Mouse (Mus musculus) MEL (cell line): ENCODE measurements at regions not wholly inside any gene's neighbourhood (a gene's known extent, or its start where the extent isn't known, plus 50 kb on each side); places are given as distances from the start of the nearest gene placed in this dataset.

Source experiments
- DNase-seq: peaks from one replicate; pipeline ENCODE4 v3.0.0; 2011; ENCODE audit warnings: low read depth, low spot score
- H3K27ac ChIP-seq: 2 replicates; pipeline ENCODE4 v1.5.1; 2012; ENCODE audit warnings: low read depth, mild to moderate bottlenecking, control low read depth, low read length, moderate library complexity; ENCODE audit not compliant: control insufficient read depth
- H3K27me3 ChIP-seq, 2 experiments: fragments of 150-350 bp in 1 of 2; sonication (generic) in 1 of 2; 2 replicates each; pipeline ENCODE4 v1.6.1; 2012; ENCODE audit warnings: low read length in 2 of 2, mild to moderate bottlenecking in 2 of 2, improper control_type of control experiment in 1 of 2, moderate library complexity in 1 of 2; ENCODE audit not compliant: insufficient read depth in 2 of 2, control insufficient read depth in 1 of 2
- H3K36me3 ChIP-seq, 2 experiments: 2 replicates each; pipeline ENCODE4 v1.6.1; 2012 to 2014; ENCODE audit warnings: low read length in 2 of 2, improper control_type of control experiment in 1 of 2, inconsistent platforms in 1 of 2, mild to moderate bottlenecking in 1 of 2; ENCODE audit not compliant: insufficient read depth in 2 of 2, control insufficient read depth in 1 of 2
- H3K4me1 ChIP-seq, 2 experiments: fragments of 150-350 bp in 1 of 2; sonication (generic) in 1 of 2; 2 replicates each; pipeline ENCODE4 v1.6.1; 2012; ENCODE audit warnings: low read length in 2 of 2, improper control_type of control experiment in 1 of 2, mild to moderate bottlenecking in 1 of 2; ENCODE audit not compliant: insufficient read depth in 2 of 2, control insufficient read depth in 1 of 2
- H3K4me3 ChIP-seq, 2 experiments: fragments of 150-350 bp in 1 of 2; sonication (generic) in 1 of 2; 2 replicates each; pipeline ENCODE4 v1.5.1; 2012; ENCODE audit warnings: low read depth in 2 of 2, low read length in 2 of 2, mild to moderate bottlenecking in 2 of 2, moderate library complexity in 2 of 2, control low read depth in 1 of 2, improper control_type of control experiment in 1 of 2; ENCODE audit not compliant: control insufficient read depth in 1 of 2, insufficient read depth in 1 of 2
- H3K79me2 ChIP-seq: 2 replicates; pipeline ENCODE4 v1.6.1; 2012; ENCODE audit warnings: mild to moderate bottlenecking, low read length, moderate library complexity; ENCODE audit not compliant: control insufficient read depth, poor library complexity, insufficient read depth
- H3K9ac ChIP-seq: 2 replicates; pipeline ENCODE4 v1.6.1; 2012; ENCODE audit warnings: low read depth, mild to moderate bottlenecking, control low read depth, low read length, moderate library complexity; ENCODE audit not compliant: control insufficient read depth, poor library complexity, severe bottlenecking
- H3K9me3 ChIP-seq: fragments of 150-350 bp; sonication (generic); replicated peaks from 2 replicates; pipeline ENCODE4 v1.6.1; 2012; ENCODE audit warnings: mild to moderate bottlenecking, low read length, improper control_type of control experiment, moderate library complexity; ENCODE audit not compliant: insufficient read depth
- BHLHE40 ChIP-seq: IDR thresholded peaks from 2 replicates; pipeline ENCODE4 v1.6.1; 2012; ENCODE audit warnings: low read depth, mild to moderate bottlenecking, inconsistent platforms, low read length, improper control_type of control experiment, borderline replicate concordance
- E2F4 ChIP-seq: IDR thresholded peaks from 2 replicates; pipeline ENCODE4 v1.6.1; 2011; ENCODE audit warnings: low read depth, low read length, improper control_type of control experiment, borderline replicate concordance
- EP300 ChIP-seq, 2 experiments: IDR thresholded peaks; 2 replicates each; pipeline ENCODE4 v1.6.1; 2011; ENCODE audit warnings: improper control_type of control experiment in 2 of 2, low read length in 2 of 2, low read depth in 1 of 2, mild to moderate bottlenecking in 1 of 2
- GABPA ChIP-seq: IDR thresholded peaks from 2 replicates; pipeline ENCODE4 v1.6.1; 2012; ENCODE audit warnings: low read depth, mild to moderate bottlenecking, inconsistent platforms, low read length, improper control_type of control experiment, moderate library complexity
- GATA1 ChIP-seq: IDR thresholded peaks from 2 replicates; pipeline ENCODE4 v1.6.1; 2011; ENCODE audit warnings: low read depth, low read length, improper control_type of control experiment
- HCFC1 ChIP-seq: IDR thresholded peaks from 2 replicates; pipeline ENCODE4 v1.6.1; 2012; ENCODE audit warnings: low read depth, mild to moderate bottlenecking, inconsistent platforms, low read length, improper control_type of control experiment, moderate library complexity
- KAT2A ChIP-seq: conservative IDR thresholded peaks from 2 replicates; pipeline ENCODE4 v1.6.1; 2012; ENCODE audit warnings: low read depth, low read length, improper control_type of control experiment, inconsistent platforms
- MAX ChIP-seq: IDR thresholded peaks from 2 replicates; pipeline ENCODE4 v1.6.1; 2011; ENCODE audit warnings: low read length, improper control_type of control experiment
- MEF2A ChIP-seq: IDR thresholded peaks from 2 replicates; pipeline ENCODE4 v1.6.1; 2014; ENCODE audit warnings: low read depth, mild to moderate bottlenecking, inconsistent platforms, low read length, improper control_type of control experiment; ENCODE audit not compliant: poor library complexity, insufficient replicate concordance, severe bottlenecking; ENCODE audit errors: extremely low read depth
- MXI1 ChIP-seq: IDR thresholded peaks from 2 replicates; pipeline ENCODE4 v1.6.1; 2011; ENCODE audit warnings: mild to moderate bottlenecking, low read depth, low read length, improper control_type of control experiment
- MYC ChIP-seq: IDR thresholded peaks from 2 replicates; pipeline ENCODE4 v1.6.1; 2011; ENCODE audit warnings: low read depth, mild to moderate bottlenecking, low read length, improper control_type of control experiment, moderate library complexity
- POLR2AphosphoS2 ChIP-seq: IDR thresholded peaks from 2 replicates; pipeline ENCODE4 v1.6.1; 2011; ENCODE audit warnings: low read length, improper control_type of control experiment
- POLR2AphosphoS5 ChIP-seq: IDR thresholded peaks from 2 replicates; pipeline ENCODE4 v1.6.1; 2012; ENCODE audit warnings: low read depth, borderline replicate concordance, mild to moderate bottlenecking, inconsistent platforms, low read length, moderate library complexity, mixed read lengths
- TAL1 ChIP-seq: IDR thresholded peaks from 2 replicates; pipeline ENCODE4 v1.6.1; 2012; ENCODE audit warnings: mild to moderate bottlenecking, inconsistent platforms, low read length, moderate library complexity, mixed read lengths
- TCF12 ChIP-seq: IDR thresholded peaks from 2 replicates; pipeline ENCODE4 v1.6.1; 2014; ENCODE audit warnings: low read depth, mild to moderate bottlenecking, inconsistent platforms, low read length, improper control_type of control experiment, moderate library complexity
- UBTF ChIP-seq: IDR thresholded peaks from 2 replicates; pipeline ENCODE4 v1.6.1; 2012; ENCODE audit warnings: low read depth, mild to moderate bottlenecking, inconsistent platforms, low read length, improper control_type of control experiment, moderate library complexity, borderline replicate concordance; ENCODE audit not compliant: insufficient read depth
- USF1 ChIP-seq: IDR thresholded peaks from 2 replicates; pipeline ENCODE4 v1.6.1; 2014; ENCODE audit warnings: low read depth, mild to moderate bottlenecking, inconsistent platforms, low read length, improper control_type of control experiment, moderate library complexity
- USF2 ChIP-seq, 2 experiments: IDR thresholded peaks; 2 replicates each; pipeline ENCODE4 v1.6.1; 2011 to 2012; ENCODE audit warnings: improper control_type of control experiment in 2 of 2, low read length in 2 of 2, borderline replicate concordance in 1 of 2, inconsistent platforms in 1 of 2, low read depth in 1 of 2, mild to moderate bottlenecking in 1 of 2; ENCODE audit not compliant: insufficient read depth in 1 of 2
- ZKSCAN1 ChIP-seq: IDR thresholded peaks from 2 replicates; pipeline ENCODE4 v1.6.1; 2012; ENCODE audit warnings: low read depth, mild to moderate bottlenecking, inconsistent platforms, low read length, improper control_type of control experiment, moderate library complexity
- ZMIZ1 ChIP-seq: IDR thresholded peaks from 2 replicates; pipeline ENCODE4 v1.6.1; 2012; ENCODE audit warnings: low read depth, mild to moderate bottlenecking, inconsistent platforms, low read length, improper control_type of control experiment, moderate library complexity
- ZNF384 ChIP-seq: IDR thresholded peaks from 2 replicates; pipeline ENCODE4 v1.6.1; 2012; ENCODE audit warnings: low read depth, mild to moderate bottlenecking, inconsistent platforms, low read length, improper control_type of control experiment

DNA sequence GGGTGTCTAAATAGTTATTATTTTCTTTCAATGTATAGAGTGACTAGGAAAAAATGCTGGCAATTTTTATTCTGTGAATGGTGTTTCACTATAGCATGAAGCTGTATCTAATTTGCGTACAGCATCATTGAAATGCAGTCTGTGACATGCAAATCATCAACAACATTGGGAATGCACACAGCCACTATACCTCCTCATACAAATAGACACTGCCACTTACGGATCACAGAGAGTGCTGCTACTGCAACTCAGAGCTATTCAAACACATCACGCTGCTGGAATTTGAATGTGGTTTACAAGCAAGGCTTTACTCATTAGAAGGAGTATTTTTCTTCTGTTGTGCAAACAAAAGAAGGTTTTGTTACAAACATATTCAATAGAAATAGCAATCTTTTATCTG is 120.8 kb upstream of the Ccnh start:
- no peak for TF ChIP-seq USF2 (IDR thresholded peaks at IDR 0.05; ENCODE audit: borderline replicate concordance in 1 of 2, insufficient read depth in 1 of 2, low read depth in 1 of 2, low read length in 2 of 2)
- TF ChIP-seq ZMIZ1, result no peak
- TF ChIP-seq GATA1, result no peak
- TF ChIP-seq BHLHE40, result no peak
- TF ChIP-seq, all 39 proteins: peak for 0
- Histone ChIP-seq H3K4me3 (no peak overlapping the region), H3K4me1 (no peaks in the 10 kb centered on the region), H3K9ac (no peak overlapping the region), H3K79me2 (no peaks in the 10 kb centered on the region), H3K27ac (no peak overlapping the region), H3K27me3 (no peaks in the 10 kb centered on the region), H3K9me3 (no peaks in the 10 kb centered on the region), H3K36me3 (no peaks in the 10 kb centered on the region)
- DNase-seq, result no peak

DNA sequence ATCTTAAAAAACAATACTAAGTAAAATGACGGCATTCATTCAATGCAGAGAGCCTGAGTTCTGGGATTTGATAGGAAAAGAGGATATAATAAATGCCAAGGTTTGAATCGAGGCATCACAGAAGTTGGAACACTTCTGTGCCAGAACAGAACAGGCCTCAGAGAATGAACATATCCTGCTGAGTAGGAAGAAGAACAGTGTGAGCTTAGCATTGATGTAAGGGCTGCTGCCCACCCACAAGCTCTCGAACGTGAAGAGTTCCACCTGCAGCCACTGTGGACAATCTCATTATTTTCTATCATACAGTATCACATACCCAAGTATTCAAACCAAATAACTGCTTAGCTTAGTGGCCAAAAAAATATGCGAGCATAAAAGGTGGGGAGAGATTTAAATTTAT is 105.9 kb upstream of the Ccnh start:
- no peak overlapping the region for H3K27ac ChIP-seq
- H3K9me3 ChIP-seq, result no peaks in the 10 kb centered on the region
- no peak overlapping the region for H3K4me3 ChIP-seq
- no peaks in the 10 kb centered on the region for H3K79me2 ChIP-seq
- H3K9ac ChIP-seq, result no peak overlapping the region
- H3K4me1 ChIP-seq, result no peaks in the 10 kb centered on the region
- TF ChIP-seq HCFC1 (no peak), USF1 (no peak), ZMIZ1 (no peak), MAX (no peak), ZKSCAN1 (no peak), USF2 (IDR thresholded peaks at IDR 0.05; ENCODE audit: borderline replicate concordance in 1 of 2, insufficient read depth in 1 of 2, low read depth in 1 of 2, low read length in 2 of 2) (no peak), KAT2A (no peak), MXI1 (no peak), UBTF (no peak), POLR2AphosphoS2 (no peak), TCF12 (no peak), GABPA (no peak), MYC (no peak)
- no peak for DNase-seq
- no peaks in the 10 kb centered on the region for H3K36me3 ChIP-seq
- H3K27me3 ChIP-seq, result no peaks in the 10 kb centered on the region; a peak in 2 of 4 replicates

DNA sequence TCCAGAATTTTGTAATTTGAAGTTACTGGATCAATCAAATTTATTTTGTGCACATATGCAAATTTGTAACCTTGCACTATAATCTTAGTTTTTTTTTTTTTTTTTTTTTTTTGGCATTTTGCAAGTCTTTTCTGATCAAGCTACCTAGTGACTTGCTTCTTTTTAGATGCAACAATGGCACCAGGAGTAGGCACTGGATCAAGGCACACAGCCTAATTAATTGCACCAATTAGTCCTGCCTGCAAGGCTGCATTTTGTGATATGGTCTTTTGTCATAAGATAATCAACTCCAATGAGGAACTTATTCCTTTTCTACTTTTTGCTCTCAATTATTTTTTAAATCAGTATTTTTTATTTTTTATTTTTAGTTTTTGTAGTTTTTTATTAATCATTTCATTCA is 105.5 kb upstream of the Ccnh start:
- Histone ChIP-seq H3K27me3 (no peaks in the 10 kb centered on the region; a peak in 2 of 4 replicates), H3K4me1 (no peaks in the 10 kb centered on the region), H3K9ac (no peak overlapping the region), H3K36me3 (no peaks in the 10 kb centered on the region), H3K4me3 (no peak overlapping the region), H3K79me2 (no peaks in the 10 kb centered on the region), H3K9me3 (no peaks in the 10 kb centered on the region), H3K27ac (no peak overlapping the region)
- no peak for DNase-seq
- TF ChIP-seq USF2 (IDR thresholded peaks at IDR 0.05; ENCODE audit: borderline replicate concordance in 1 of 2, insufficient read depth in 1 of 2, low read depth in 1 of 2, low read length in 2 of 2) (no peak), E2F4 (no peak), TCF12 (no peak), ZNF384 (no peak), EP300 (IDR thresholded peaks at IDR 0.05; ENCODE audit: low read depth in 1 of 2, low read length in 2 of 2) (no peak), MEF2A (no peak), MAX (no peak), TAL1 (no peak), ZKSCAN1 (no peak), POLR2AphosphoS5 (no peak), GATA1 (no peak)
